ENCODE assay signal across 8 mouse cellular contexts in the genomic region with DNA sequence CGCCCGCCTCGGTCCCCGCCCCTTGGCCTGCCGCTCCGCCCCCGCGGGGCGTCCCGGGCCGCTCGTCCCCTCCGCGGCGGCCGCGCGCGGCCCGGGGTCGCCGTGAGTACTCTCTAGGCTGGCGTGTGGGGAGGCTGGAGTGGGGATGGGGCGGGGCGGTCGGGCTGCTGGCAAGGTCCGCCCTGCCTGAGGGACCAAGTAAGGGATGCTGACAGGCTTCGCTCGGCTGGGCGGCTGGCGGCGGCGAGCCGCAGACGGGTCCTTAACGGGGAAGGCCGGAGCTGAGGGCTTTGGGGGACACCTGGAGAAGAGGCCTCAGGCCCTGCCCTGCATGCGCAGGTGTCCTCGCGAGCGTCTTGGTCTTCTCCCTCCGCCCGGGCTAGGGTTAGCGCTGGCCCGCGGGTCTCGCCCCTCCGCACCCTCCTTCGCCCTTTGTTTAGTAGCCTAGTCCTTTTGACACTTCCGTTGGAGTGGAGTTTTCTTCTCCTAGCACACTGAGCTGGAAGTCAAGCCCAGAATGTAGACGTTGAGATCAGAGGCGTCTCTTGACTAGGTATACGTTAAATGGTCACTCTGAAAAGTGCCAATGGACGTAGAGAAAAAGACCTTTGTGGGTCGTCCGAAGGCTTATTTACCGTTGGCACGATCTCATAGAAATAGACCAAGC. TPM values are rescaled to one million over a fixed set of nuclear protein-coding genes. Genes with fewer than 3 reads are reported as not detected.
DNase-seq lines count a peak whose midpoint lies in the region; ATAC-seq and TF ChIP-seq lines count a peak whose summit lies in the region.

No protein-coding gene starts in this region.

- H3K4me3 ChIP-seq in liver, adult 2 months (ENCODE audit: insufficient read depth, low read depth, low read length), result peak overlapping the region; percentile 82
- H3K4me3 ChIP-seq in forebrain, postnatal 0 days (ENCODE audit: low read depth, low read length), result peak overlapping the region; percentile 94
- H3K4me3 ChIP-seq in liver, embryonic 15.5 days (replicated peaks), result peak overlapping the region; percentile 78
- H3K4me3 ChIP-seq in stomach, embryonic 14.5 days (ENCODE audit: low read depth, low read length), result peak overlapping the region; percentile 80

- TF ChIP-seq POLR2A in liver, adult 2 months (IDR thresholded peaks at IDR 0.05; ENCODE audit: extremely low read depth, insufficient read depth, low read length), result no peak

- TF ChIP-seq CTCF in liver, adult 2 months (IDR thresholded peaks at IDR 0.05; ENCODE audit: low read depth, low read length), result no peak
- TF ChIP-seq CTCF in forebrain, postnatal 0 days (IDR thresholded peaks at IDR 0.05; ENCODE audit: low read depth), result no peak

- no peaks in the 10 kb centered on the region for H3K27me3 ChIP-seq in liver, adult 2 months (ENCODE audit: control insufficient read depth, insufficient read depth, low read length)
- H3K27me3 ChIP-seq in forebrain, postnatal 0 days (ENCODE audit: insufficient read depth, low read length), result no peaks in the 10 kb centered on the region
- H3K27me3 ChIP-seq in liver, embryonic 15.5 days, result peaks cover 15% of the 10 kb centered on the region
- H3K27me3 ChIP-seq in stomach, embryonic 14.5 days (ENCODE audit: control insufficient read depth, insufficient read depth, low read length), result no peaks in the 10 kb centered on the region

- H3K4me1 ChIP-seq in liver, adult 2 months (ENCODE audit: control insufficient read depth, insufficient read depth, low read length), result no peaks in the 10 kb centered on the region
- peaks cover 20% of the 10 kb centered on the region for H3K4me1 ChIP-seq in forebrain, postnatal 0 days (ENCODE audit: insufficient read depth)
- peaks cover 19% of the 10 kb centered on the region for H3K4me1 ChIP-seq in liver, embryonic 15.5 days (replicated peaks)
- H3K4me1 ChIP-seq in stomach, embryonic 14.5 days (ENCODE audit: control insufficient read depth, insufficient read depth, low read length), result peaks cover 7% of the 10 kb centered on the region; the same call in 1 of the 2 replicates

- H3K27ac ChIP-seq in liver, adult 2 months (replicated peaks; ENCODE audit: insufficient read depth, low read depth, low read length), result peak overlapping the region; percentile 32
- H3K27ac ChIP-seq in forebrain, postnatal 0 days (ENCODE audit: low read depth, low read length), result peak overlapping the region; percentile 84
- peak overlapping the region; percentile 64 for H3K27ac ChIP-seq in liver, embryonic 15.5 days (replicated peaks)
- H3K27ac ChIP-seq in stomach, embryonic 14.5 days (ENCODE audit: low read length), result peak overlapping the region; percentile 86

- 1% methylated on average over 56 of the region's 58 CpGs for WGBS in liver, adult 2 months
- under 1% methylated on average over 54 of the region's 58 CpGs for WGBS in forebrain, postnatal 0 days
- under 1% methylated on average over 57 of the region's 58 CpGs for WGBS in liver, embryonic 15.5 days (ENCODE audit: insufficient replicate concordance)
- WGBS in stomach, embryonic 14.5 days, result under 1% methylated on average over 58 of the region's 58 CpGs

- H3K9me3 ChIP-seq in forebrain, postnatal 0 days (ENCODE audit: low read length), result no peaks in the 10 kb centered on the region
- H3K9me3 ChIP-seq in liver, embryonic 15.5 days (replicated peaks), result no peaks in the 10 kb centered on the region
- H3K9me3 ChIP-seq in stomach, embryonic 14.5 days (ENCODE audit: control insufficient read depth, low read depth, low read length), result no peaks in the 10 kb centered on the region

- H3K9ac ChIP-seq in liver, adult 2 months (ENCODE audit: low read depth, low read length), result peak overlapping the region; percentile 77
- peak overlapping the region; percentile 84 for H3K9ac ChIP-seq in forebrain, postnatal 0 days
- H3K9ac ChIP-seq in liver, embryonic 15.5 days, result peak overlapping the region; percentile 81
- H3K9ac ChIP-seq in stomach, embryonic 14.5 days (replicated peaks; ENCODE audit: low read depth, low read length), result peak overlapping the region; percentile 64

- peaks cover 2% of the 10 kb centered on the region for H3K36me3 ChIP-seq in liver, adult 2 months (ENCODE audit: control insufficient read depth, insufficient read depth, low read length)
- peaks cover 3% of the 10 kb centered on the region for H3K36me3 ChIP-seq in forebrain, postnatal 0 days (ENCODE audit: insufficient read depth)
- 0 out of 2 replicates have a peak, but pooled peaks cover 3% of the 10 kb centered on the region for H3K36me3 ChIP-seq in liver, embryonic 15.5 days (replicated peaks)
- peaks cover 6% of the 10 kb centered on the region for H3K36me3 ChIP-seq in stomach, embryonic 14.5 days (ENCODE audit: control insufficient read depth, insufficient read depth, low read length)

- peak; percentile 9 for ATAC-seq in forebrain, postnatal 0 days
- peak; percentile 29 for ATAC-seq in liver, embryonic 15.5 days (ENCODE audit: insufficient read depth)
- ATAC-seq in stomach, embryonic 14.5 days (ENCODE audit: insufficient number of reproducible peaks, insufficient read depth, low FRiP score, low read depth), result no peak

- peak; percentile 34 for DNase-seq in liver, adult 2 months (ENCODE audit: extremely low read depth, low read depth, low spot score)
- DNase-seq in liver, result no peak
- DNase-seq in c-Kit-positive CD71-negative TER-119-negative erythroid progenitor cells, embryonic 14.5 days (ENCODE audit: low read depth), result peak; percentile 8
- DNase-seq in forebrain, postnatal 0 days, result no peak
- no peak for DNase-seq in adrenal gland, postnatal 10 days
- no peak for DNase-seq in gastrocnemius, postnatal 25 days

- H3K4me2 ChIP-seq in forebrain, postnatal 0 days (ENCODE audit: low read depth), result peak overlapping the region; percentile 62
- peak overlapping the region; percentile 98 for H3K4me2 ChIP-seq in liver, embryonic 15.5 days
- peak overlapping the region; percentile 53 for H3K4me2 ChIP-seq in stomach, embryonic 14.5 days (replicated peaks; ENCODE audit: low read depth, low read length)

- H3K79me2 ChIP-seq in liver, adult 2 months (ENCODE audit: control insufficient read depth, insufficient read depth, low read length), result no peaks in the 10 kb centered on the region

RNA-seq across cellular contexts. Expression of gene Parp6, which starts 0.4 kb away (rescaled TPM):
- total RNA-seq in liver, adult 2 months (2014; rRNA removed), result 11.2 and 13.7 TPM in 2 replicates
- polyA plus RNA-seq in liver, adult 2 months (2012; rRNA removed), result 7.9 and 8.9 TPM in 2 replicates
- 133 and 137 TPM in 2 replicates for total RNA-seq in forebrain, postnatal 0 days (2014; rRNA removed)
- 181 and 195 TPM in 2 replicates for polyA plus RNA-seq in forebrain, postnatal 0 days (2015; fragmentation: Nextera tagmentation; extraction: Ambion mirVana)
- polyA plus RNA-seq in liver, embryonic 15.5 days (2015; fragmentation: Nextera tagmentation; extraction: Ambion mirVana), result 3.7 and 4.0 TPM in 2 replicates
- polyA plus RNA-seq in stomach, embryonic 14.5 days (2014; fragmentation: Nextera tagmentation; extraction: Ambion mirVana), result 38.9 and 39.5 TPM in 2 replicates
- 10 to 100 TPM; 26.2 to 35.7 TPM for total RNA-seq in adrenal gland, postnatal 10 days (2021)
- 10 to 100 TPM; 18.6 to 20.3 TPM for total RNA-seq in gastrocnemius, postnatal 25 days (2021)

RNA-seq across cellular contexts. Expression of gene Pkm, which starts 38.7 kb away (rescaled TPM):
- 23.4 and 33.4 TPM in 2 replicates for total RNA-seq in liver, adult 2 months (2014; rRNA removed)
- 18.5 and 22.7 TPM in 2 replicates for polyA plus RNA-seq in liver, adult 2 months (2012; rRNA removed)
- total RNA-seq in forebrain, postnatal 0 days (2014; rRNA removed), result 677 and 762 TPM in 2 replicates
- 764 and 783 TPM in 2 replicates for polyA plus RNA-seq in forebrain, postnatal 0 days (2015; fragmentation: Nextera tagmentation; extraction: Ambion mirVana)
- 163 and 164 TPM in 2 replicates for polyA plus RNA-seq in liver, embryonic 15.5 days (2015; fragmentation: Nextera tagmentation; extraction: Ambion mirVana)
- polyA plus RNA-seq in stomach, embryonic 14.5 days (2014; fragmentation: Nextera tagmentation; extraction: Ambion mirVana), result 1,134 and 1,145 TPM in 2 replicates
- 100 to 1,000 TPM; 585 to 668 TPM for total RNA-seq in adrenal gland, postnatal 10 days (2021)
- total RNA-seq in gastrocnemius, postnatal 25 days (2021), result 1,000 to 10,000 TPM; 2,850 to 2,853 TPM

RNA-seq across cellular contexts. Expression of gene Celf6, which starts 39.7 kb away (rescaled TPM):
- total RNA-seq in liver, adult 2 months (2014; rRNA removed), result not detected in 2 replicates
- polyA plus RNA-seq in liver, adult 2 months (2012; rRNA removed), result not detected in 2 replicates
- total RNA-seq in forebrain, postnatal 0 days (2014; rRNA removed), result 53.8 and 97.6 TPM in 2 replicates
- polyA plus RNA-seq in forebrain, postnatal 0 days (2015; fragmentation: Nextera tagmentation; extraction: Ambion mirVana), result 19.3 and 41.7 TPM in 2 replicates
- 0.03 TPM in 1 of 2 replicates, not detected in the other for polyA plus RNA-seq in liver, embryonic 15.5 days (2015; fragmentation: Nextera tagmentation; extraction: Ambion mirVana)
- polyA plus RNA-seq in stomach, embryonic 14.5 days (2014; fragmentation: Nextera tagmentation; extraction: Ambion mirVana), result 4.0 and 4.6 TPM in 2 replicates
- 1 to 10 TPM; 5.1 to 8.0 TPM for total RNA-seq in adrenal gland, postnatal 10 days (2021)
- total RNA-seq in gastrocnemius, postnatal 25 days (2021), result not detected

Comparison
In these comparisons a context has a peak if more than half of its experiments do, and no peak if none do; other contexts are left out.
1. DNase-seq: peak in liver, adult 2 months (single experiment) and c-Kit-positive CD71-negative TER-119-negative erythroid progenitor cells, embryonic 14.5 days (single experiment); none in liver (single experiment), forebrain, postnatal 0 days (single experiment), adrenal gland, postnatal 10 days (single experiment) and gastrocnemius, postnatal 25 days (single experiment).
2. H3K27ac ChIP-seq: peak in every context shown above with its lines; median percentile 86 in stomach, embryonic 14.5 days; 84 in forebrain, postnatal 0 days; 64 in liver, embryonic 15.5 days; 32 in liver, adult 2 months.
3. RNA of gene Pkm, which starts 38.7 kb away (total RNA-seq): 2,850 to 2,853 TPM in gastrocnemius, postnatal 25 days, 677 to 762 TPM in forebrain, postnatal 0 days and 585 to 668 TPM in adrenal gland, postnatal 10 days; 23.4 to 33.4 TPM in liver, adult 2 months; every median in the first group is over 10 times any median in the second.
4. Peak in every context shown above with its lines, with median percentiles within 50 percentile points of each other: H3K4me3 ChIP-seq, H3K9ac ChIP-seq and H3K4me2 ChIP-seq.